Mouse (Mus musculus): ENCODE data around the gene Adamtsl5.

- TF ChIP-seq CTCF (IDR thresholded peaks at IDR 0.05; ENCODE audit: borderline replicate concordance, insufficient read depth, low read depth, low read length) (no peak), POLR2A (IDR thresholded peaks at IDR 0.05; ENCODE audit: borderline replicate concordance, insufficient read depth, low read length) (peak; percentile 61; the same call in 1 of the 2 replicates)
Measured at GRCm38 (mm10) chr10:80320340-80320760, 27.9 kb downstream of the Adamtsl5 start, which contains the start of gene 2310011J03Rik.
